Mouse (Mus musculus) cerebellum, adult 2 months (tissue): ENCODE data around the gene Rras. TPM values are rescaled to one million over a fixed set of nuclear protein-coding genes. Genes with fewer than 3 reads are reported as not detected.

Source experiments
- DNase-seq, 2 experiments: peaks; one replicate each; pipeline ENCODE4 v3.0.0; 2021
- H3K27ac ChIP-seq: fragments of 200-500 bp; 2 replicates; pipeline ENCODE4 v1.5.1; 2012; ENCODE audit warnings: low read length, control low read depth, inconsistent platforms; ENCODE audit not compliant: insufficient read depth
- H3K27me3 ChIP-seq: fragments of 200-500 bp; 2 replicates; pipeline ENCODE4 v1.6.1; 2012; ENCODE audit warnings: inconsistent platforms, mild to moderate bottlenecking, low read length, moderate library complexity; ENCODE audit not compliant: control insufficient read depth, insufficient read depth
- H3K4me1 ChIP-seq: fragments of 200-500 bp; 2 replicates; pipeline ENCODE4 v1.6.1; 2011; ENCODE audit warnings: low read length; ENCODE audit not compliant: control insufficient read depth, insufficient read depth
- H3K4me3 ChIP-seq: fragments of 200-500 bp; replicated peaks from 2 replicates; pipeline ENCODE3; 2011; ENCODE audit warnings: mild to moderate bottlenecking, low read depth, low read length, control low read depth; ENCODE audit not compliant: insufficient read depth
- CTCF ChIP-seq: fragments of 200-500 bp; IDR thresholded peaks from 2 replicates; pipeline ENCODE4 v1.5.1; 2011; ENCODE audit warnings: low read depth, mild to moderate bottlenecking, control low read depth, low read length, moderate library complexity, borderline replicate concordance; ENCODE audit not compliant: insufficient read depth
- POLR2A ChIP-seq: fragments of 200-500 bp; IDR thresholded peaks from 2 replicates; pipeline ENCODE4 v1.6.1; 2011; ENCODE audit warnings: low read length, control low read depth, borderline replicate concordance; ENCODE audit not compliant: insufficient read depth
- WGBS: fragments of 180-500 bp; shearing (Covaris S2); methylation state at CpG from one replicate; pipeline ENCODE4 v1.1.7; 2018; 5-methylcytosine and 5-hydroxymethylcytosine counted together
- polyA plus RNA-seq: library from polyadenylated mRNA; depleted of rRNA; stranded (reverse); fragments of >200 nt; gene quantifications from 2 replicates; pipeline ENCODE4 v1.2.3, GENCODE M21; 2012

Rras gene
- polyA plus RNA-seq, 1 experiment = 29.7 TPM

DNA sequence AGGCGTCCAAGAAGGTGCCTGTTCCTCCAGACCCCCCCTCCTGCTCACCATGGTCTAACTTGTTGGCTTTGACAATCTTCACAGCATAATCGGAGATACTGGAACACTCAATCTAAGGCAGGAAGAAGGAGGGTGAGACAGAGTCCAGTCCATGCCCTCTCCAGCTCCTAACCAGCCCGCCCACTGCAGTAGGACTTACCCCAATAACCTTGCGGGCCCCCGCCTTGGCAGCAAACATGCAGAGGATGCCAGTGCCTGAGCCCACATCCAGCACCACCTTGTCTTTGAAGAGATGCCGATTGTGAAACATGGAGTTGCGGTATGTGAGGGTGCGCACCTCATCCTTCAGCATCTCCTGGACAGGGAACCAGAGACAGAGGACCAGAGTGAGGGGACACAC lies 36.2 kb upstream of the Rras start:
- WGBS = 95% methylated on average over 8 of the region's 8 CpGs
- Histone ChIP-seq H3K4me3 (no peak overlapping the region), H3K27ac (no peak overlapping the region), H3K27me3 (no peaks in the 10 kb centered on the region), H3K4me1 (0 out of 2 replicates have a peak, but pooled peaks cover 5% of the 10 kb centered on the region)
- no peak for DNase-seq
- TF ChIP-seq POLR2A (no peak), CTCF (no peak)

DNA sequence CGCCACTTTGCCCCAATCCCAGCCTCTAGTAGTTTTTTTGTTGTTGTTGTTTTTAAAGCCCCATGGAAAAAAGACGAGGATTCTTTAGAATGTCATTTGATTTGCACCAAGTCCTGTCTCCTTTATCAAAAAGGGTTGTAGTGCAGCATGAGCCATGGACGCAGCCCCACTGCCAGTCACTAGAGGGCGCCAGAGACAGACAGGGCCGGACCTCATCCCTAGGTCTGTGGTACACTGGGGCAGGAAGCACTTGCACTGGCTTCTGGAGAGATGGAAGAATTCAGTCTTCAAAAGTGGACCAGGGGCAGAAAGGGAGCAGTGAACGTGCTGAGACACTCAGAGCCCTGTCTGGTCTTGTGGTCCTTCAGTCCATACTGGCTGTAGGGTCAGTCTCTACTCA lies 34.7 kb upstream of the Rras start:
- DNase-seq = peak; percentile 80 to 88
- H3K4me1 ChIP-seq = 0 out of 2 replicates have a peak, but pooled peaks cover 5% of the 10 kb centered on the region
- H3K27me3 ChIP-seq = no peaks in the 10 kb centered on the region
- TF ChIP-seq POLR2A = no peak
- TF ChIP-seq CTCF = peak; percentile 97
- no peak overlapping the region for H3K27ac ChIP-seq
- 23% methylated on average over 6 of the region's 6 CpGs for WGBS
- H3K4me3 ChIP-seq = no peak overlapping the region

GRCm38 (mm10) chr7:44983944-44984832 lies 33.6 kb upstream of the Rras start:
- WGBS = 57% methylated on average over 7 of the region's 7 CpGs
- H3K27ac ChIP-seq = no peak overlapping the region
- no peak overlapping the region for H3K4me3 ChIP-seq
- 0 out of 2 replicates have a peak, but pooled peaks cover 5% of the 10 kb centered on the region for H3K4me1 ChIP-seq
- no peak for TF ChIP-seq CTCF
- TF ChIP-seq POLR2A = no peak
- DNase-seq = no peak
- no peaks in the 10 kb centered on the region for H3K27me3 ChIP-seq

DNA sequence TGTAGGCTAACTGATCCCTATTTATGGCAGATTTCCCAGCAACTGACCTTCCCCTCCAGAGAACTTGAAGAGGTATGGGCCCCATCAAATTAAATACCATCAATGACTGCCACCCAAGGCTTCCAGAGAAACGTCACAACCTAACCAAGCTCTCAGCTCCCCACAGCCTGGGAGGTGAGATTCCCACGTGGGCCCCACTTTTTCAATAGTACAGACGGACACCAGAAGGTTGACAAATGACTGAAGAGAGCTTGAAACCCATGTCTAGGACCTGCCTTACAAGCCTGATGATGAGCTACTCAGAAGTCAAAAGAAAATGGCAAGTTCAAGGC lies 33.0 kb upstream of the Rras start:
- WGBS = 36% methylated on average over 3 of the region's 3 CpGs
- no peak for DNase-seq
- Histone ChIP-seq H3K4me3 (no peak overlapping the region), H3K4me1 (0 out of 2 replicates have a peak, but pooled peaks cover 5% of the 10 kb centered on the region), H3K27me3 (no peaks in the 10 kb centered on the region), H3K27ac (no peak overlapping the region)
- TF ChIP-seq CTCF (no peak), POLR2A (no peak)

- no peak for TF ChIP-seq POLR2A
- no peak for TF ChIP-seq CTCF
- peak overlapping the region; percentile 82 for H3K4me3 ChIP-seq
Measured at GRCm38 (mm10) chr7:44985595-44986191, 32.1 kb upstream of the Rras start.

DNA sequence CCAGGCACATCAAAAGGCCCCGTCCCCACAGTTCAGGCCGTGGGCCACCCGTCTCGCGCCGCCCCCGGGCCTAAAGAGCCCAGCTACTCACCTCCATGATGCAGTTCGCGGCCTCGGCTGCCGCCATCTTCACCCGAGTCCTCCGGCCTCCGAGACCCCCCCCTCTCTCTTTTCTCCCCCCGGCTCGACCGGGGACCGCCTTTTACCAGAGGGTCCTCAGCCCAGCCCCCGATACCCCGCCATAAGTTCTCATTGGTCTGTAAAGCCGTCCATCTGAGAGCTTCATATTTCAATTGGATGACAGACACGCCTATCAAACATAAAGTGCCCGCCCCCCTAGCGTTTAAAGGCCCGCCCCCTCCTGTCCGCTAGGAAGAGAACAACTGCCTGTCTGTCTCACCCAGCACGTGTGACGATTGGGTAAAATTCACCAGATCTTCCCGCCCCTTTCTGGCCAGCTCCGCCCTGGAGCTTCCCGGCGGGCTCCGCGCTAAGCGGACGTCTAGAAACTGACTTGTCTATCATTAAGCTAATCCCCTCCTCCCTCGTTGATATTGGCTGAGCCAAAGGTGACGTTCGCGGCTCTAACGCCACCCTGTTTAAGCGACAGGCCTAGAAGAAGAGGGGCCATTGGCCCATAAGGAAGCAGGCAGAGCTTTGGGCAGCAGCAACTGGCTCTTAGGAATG lies 31.4 kb upstream of the Rras start, which contains the start of gene Prmt1:
Gene Prmt1 (minus strand): TSS at position 377 of the 687 bp plus-strand sequence.
- H3K4me1 ChIP-seq = 0 out of 2 replicates have a peak, but pooled peaks cover 5% of the 10 kb centered on the region
- TF ChIP-seq POLR2A (peak; percentile 54; the same call in 1 of the 2 replicates), CTCF (no peak)
- no peaks in the 10 kb centered on the region for H3K27me3 ChIP-seq
- H3K4me3 ChIP-seq = peak within 1 kb of the TSS; percentile 87
- DNase-seq = peak; percentile 99 to 100
- under 1% methylated on average over 42 of the region's 42 CpGs for WGBS
- peak within 1 kb of the TSS; percentile 81 for H3K27ac ChIP-seq

More at GRCm38 (mm10) chr7:44985595-44986191, 32.1 kb upstream of the Rras start:
- 0 out of 2 replicates have a peak, but pooled peaks cover 5% of the 10 kb centered on the region for H3K4me1 ChIP-seq
- peak overlapping the region; percentile 81 for H3K27ac ChIP-seq
- peak; percentile 64 to 65 for DNase-seq
- 2% methylated on average over 44 of the region's 45 CpGs for WGBS
- no peaks in the 10 kb centered on the region for H3K27me3 ChIP-seq

DNA sequence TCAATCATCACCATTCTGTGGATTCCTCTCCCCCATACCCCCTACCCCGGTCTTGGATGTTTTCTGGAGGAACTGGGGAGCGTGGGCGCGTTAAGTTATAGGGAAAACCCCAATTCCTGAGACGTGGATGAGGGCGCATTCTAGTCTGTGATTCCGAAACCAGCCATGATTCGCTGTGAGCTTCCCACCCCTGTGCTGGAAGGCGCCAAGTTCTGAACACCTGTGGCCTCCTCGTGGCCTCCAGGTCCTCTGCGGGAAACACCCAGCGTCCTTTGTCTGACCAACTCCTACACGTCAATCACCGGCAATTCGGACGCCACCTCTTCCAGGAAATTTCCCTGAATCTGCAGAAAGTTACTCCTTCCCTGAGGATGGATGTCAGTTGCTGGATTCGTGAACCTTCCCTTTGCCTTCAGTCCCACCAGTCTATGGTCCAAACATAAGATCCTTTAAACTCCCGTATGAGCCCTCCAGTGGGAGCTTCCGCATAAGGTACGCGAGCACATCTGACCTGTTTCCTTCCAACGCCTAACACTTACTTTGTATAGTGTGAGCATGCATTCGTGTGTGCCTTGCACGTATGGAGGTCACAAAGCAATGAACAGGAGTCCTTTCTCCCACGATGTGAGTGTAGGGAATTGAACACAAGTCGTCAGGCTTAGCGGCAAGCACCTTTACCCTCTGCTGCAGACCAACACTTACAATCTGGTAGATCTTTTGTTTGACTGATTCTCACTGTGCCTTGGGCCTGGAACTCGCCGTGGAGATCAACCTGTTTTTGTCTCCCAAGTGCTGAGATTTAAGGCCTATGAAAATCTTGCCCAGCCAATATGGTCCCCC lies 30.7 kb upstream of the Rras start:
- peak; percentile 74; the same call in 1 of the 2 replicates for TF ChIP-seq POLR2A
- no peak for TF ChIP-seq CTCF
- H3K27me3 ChIP-seq = no peaks in the 10 kb centered on the region
- peak overlapping the region; percentile 87 for H3K4me3 ChIP-seq
- H3K27ac ChIP-seq = peak overlapping the region; percentile 43
- WGBS = 1% methylated on average over 29 of the region's 29 CpGs
- H3K4me1 ChIP-seq = 0 out of 2 replicates have a peak, but pooled peaks cover 5% of the 10 kb centered on the region
- no peak for DNase-seq
